Mouse (Mus musculus): ENCODE measurements around the gene Map3k11. TPM values are rescaled to one million over a fixed set of nuclear protein-coding genes. Genes with fewer than 3 reads are reported as not detected.

Map3k11 gene
- polyA plus RNA-seq, 1 experiment = 20.2 TPM

GRCm38 (mm10) chr19:5692913-5693396 is 4.4 kb downstream of the Map3k11 start:
- Histone ChIP-seq H3K4me3 (replicated peaks) (peak overlapping the region; percentile 1), H3K27me3 (ENCODE audit: control insufficient read depth) (no peaks in the 10 kb centered on the region), H3K36me3 (ENCODE audit: control insufficient read depth) (peaks cover 82% of the 10 kb centered on the region), H3K9me3 (ENCODE audit: control insufficient read depth, low read length) (no peaks in the 10 kb centered on the region), H3K4me1 (ENCODE audit: control insufficient read depth) (peaks cover 64% of the 10 kb centered on the region)
- TF ChIP-seq TAL1 (IDR thresholded peaks at IDR 0.05; ENCODE audit: low read length) = no peak
- no peak for TF ChIP-seq GATA1 (IDR thresholded peaks at IDR 0.05; ENCODE audit: low read length)

GRCm38 (mm10) chr19:5693801-5694200 is 5.3 kb downstream of the Map3k11 start:
- Histone ChIP-seq H3K4me3 (replicated peaks) (no peak overlapping the region), H3K9me3 (ENCODE audit: control insufficient read depth, low read length) (no peaks in the 10 kb centered on the region), H3K36me3 (ENCODE audit: control insufficient read depth) (peaks cover 90% of the 10 kb centered on the region), H3K27me3 (ENCODE audit: control insufficient read depth) (no peaks in the 10 kb centered on the region), H3K4me1 (ENCODE audit: control insufficient read depth) (peaks cover 60% of the 10 kb centered on the region)
- TF ChIP-seq TAL1 (IDR thresholded peaks at IDR 0.05; ENCODE audit: low read length) (no peak), GATA1 (IDR thresholded peaks at IDR 0.05; ENCODE audit: low read length) (no peak)

- H3K4me1 ChIP-seq (ENCODE audit: control insufficient read depth) = peaks cover 40% of the 10 kb centered on the region
- TF ChIP-seq TAL1 (IDR thresholded peaks at IDR 0.05; ENCODE audit: low read length) (no peak), GATA1 (IDR thresholded peaks at IDR 0.05; ENCODE audit: low read length) (no peak)
- H3K27me3 ChIP-seq (ENCODE audit: control insufficient read depth) = no peaks in the 10 kb centered on the region
- H3K9me3 ChIP-seq (ENCODE audit: control insufficient read depth, low read length) = no peaks in the 10 kb centered on the region
- no peak overlapping the region for H3K4me3 ChIP-seq (replicated peaks)
- peaks cover 100% of the 10 kb centered on the region for H3K36me3 ChIP-seq (ENCODE audit: control insufficient read depth)
Measured at GRCm38 (mm10) chr19:5695849-5696462, 7.4 kb downstream of the Map3k11 start.

GRCm38 (mm10) chr19:5704163-5704800 is 15.7 kb downstream of the Map3k11 start, which contains the start of gene Kcnk7:
Gene Kcnk7 (plus strand): TSS chr19:5704367.
- H3K27me3 ChIP-seq (ENCODE audit: control insufficient read depth) = no peaks in the 10 kb centered on the region; the same call in 1 of the 2 replicates
- H3K4me1 ChIP-seq (ENCODE audit: control insufficient read depth) = peaks cover 59% of the 10 kb centered on the region
- peaks cover 100% of the 10 kb centered on the region for H3K36me3 ChIP-seq (ENCODE audit: control insufficient read depth)
- TF ChIP-seq TAL1 (IDR thresholded peaks at IDR 0.05; ENCODE audit: low read length) = no peak
- no peak for TF ChIP-seq GATA1 (IDR thresholded peaks at IDR 0.05; ENCODE audit: low read length)
- no peaks in the 10 kb centered on the region for H3K9me3 ChIP-seq (ENCODE audit: control insufficient read depth, low read length)
- peak within 1 kb of the TSS; percentile 51 for H3K4me3 ChIP-seq (replicated peaks)

GRCm38 (mm10) chr19:5704801-5705571 is 16.4 kb downstream of the Map3k11 start:
- H3K36me3 ChIP-seq (ENCODE audit: control insufficient read depth) = peaks cover 100% of the 10 kb centered on the region
- no peaks in the 10 kb centered on the region; the same call in 1 of the 2 replicates for H3K27me3 ChIP-seq (ENCODE audit: control insufficient read depth)
- TF ChIP-seq GATA1 (IDR thresholded peaks at IDR 0.05; ENCODE audit: low read length) (no peak), TAL1 (IDR thresholded peaks at IDR 0.05; ENCODE audit: low read length) (no peak)
- H3K9me3 ChIP-seq (ENCODE audit: control insufficient read depth, low read length) = no peaks in the 10 kb centered on the region
- peaks cover 59% of the 10 kb centered on the region for H3K4me1 ChIP-seq (ENCODE audit: control insufficient read depth)
- peak overlapping the region; percentile 51 for H3K4me3 ChIP-seq (replicated peaks)

- no peak for TF ChIP-seq TAL1 (IDR thresholded peaks at IDR 0.05; ENCODE audit: low read length)
- Histone ChIP-seq H3K36me3 (ENCODE audit: control insufficient read depth) (peaks cover 100% of the 10 kb centered on the region), H3K27me3 (ENCODE audit: control insufficient read depth) (no peaks in the 10 kb centered on the region; the same call in 1 of the 2 replicates), H3K9me3 (ENCODE audit: control insufficient read depth, low read length) (no peaks in the 10 kb centered on the region), H3K4me1 (ENCODE audit: control insufficient read depth) (peaks cover 81% of the 10 kb centered on the region), H3K4me3 (replicated peaks) (no peak overlapping the region)
Measured at GRCm38 (mm10) chr19:5710068-5710467, 21.5 kb downstream of the Map3k11 start.

- Histone ChIP-seq H3K9me3 (ENCODE audit: control insufficient read depth, low read length) (no peaks in the 10 kb centered on the region), H3K4me1 (ENCODE audit: control insufficient read depth) (peaks cover 81% of the 10 kb centered on the region), H3K4me3 (replicated peaks) (no peak overlapping the region), H3K27me3 (ENCODE audit: control insufficient read depth) (no peaks in the 10 kb centered on the region; the same call in 1 of the 2 replicates), H3K36me3 (ENCODE audit: control insufficient read depth) (peaks cover 100% of the 10 kb centered on the region)
- TF ChIP-seq TAL1 (IDR thresholded peaks at IDR 0.05; ENCODE audit: low read length) (no peak), GATA1 (IDR thresholded peaks at IDR 0.05; ENCODE audit: low read length) (no peak)
Measured at GRCm38 (mm10) chr19:5710581-5710980, 22.0 kb downstream of the Map3k11 start.

- Histone ChIP-seq H3K4me1 (ENCODE audit: control insufficient read depth) (peaks cover 81% of the 10 kb centered on the region), H3K36me3 (ENCODE audit: control insufficient read depth) (peaks cover 100% of the 10 kb centered on the region), H3K27me3 (ENCODE audit: control insufficient read depth) (peaks cover 2% of the 10 kb centered on the region; the same call in 1 of the 2 replicates), H3K4me3 (replicated peaks) (no peak overlapping the region), H3K9me3 (ENCODE audit: control insufficient read depth, low read length) (no peaks in the 10 kb centered on the region)
- TF ChIP-seq GATA1 (IDR thresholded peaks at IDR 0.05; ENCODE audit: low read length) (no peak), TAL1 (IDR thresholded peaks at IDR 0.05; ENCODE audit: low read length) (no peak)
Measured at GRCm38 (mm10) chr19:5711218-5711617, 22.7 kb downstream of the Map3k11 start.

Measured in erythroblast, embryonic 14.5 days (primary cell).